ENCODE assay signal across 22 mouse cellular contexts in the genomic region with DNA sequence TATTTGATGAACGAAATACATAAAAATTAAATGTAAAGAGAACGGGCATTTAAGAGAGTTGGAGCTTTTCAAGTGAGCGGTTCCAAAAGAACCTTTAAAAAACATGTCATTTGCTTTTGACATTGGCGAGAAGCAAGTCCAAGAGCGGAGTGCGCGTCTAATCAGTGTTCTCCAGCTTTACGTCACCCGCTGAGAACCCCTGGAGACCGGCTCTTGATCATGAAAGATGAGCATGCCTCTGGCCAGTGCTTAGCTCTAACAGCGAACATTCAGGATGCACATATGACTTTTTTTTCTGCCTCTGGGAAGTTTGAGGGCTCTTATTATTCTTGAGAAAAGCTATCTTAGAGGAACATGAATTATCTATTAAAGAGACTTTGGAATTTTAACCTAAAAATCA.
DNase-seq lines count a peak whose midpoint lies in the region; ATAC-seq and TF ChIP-seq lines count a peak whose summit lies in the region.
"Had no signal": no experiment of that assay in that cellular context is flagged by ENCODE, and none has a peak within 500 bp of the region (broad histone marks: within the 10 kb centered on the region; RNA-seq: fewer than 3 reads in every experiment).

No protein-coding gene starts in this region.

- H3K9ac ChIP-seq in forebrain, embryonic 14.5 days (ENCODE audit: low read length): no peak overlapping the region
- H3K9ac ChIP-seq in forebrain, postnatal 0 days: no peak overlapping the region
- H3K9ac ChIP-seq in neural tube, embryonic 11.5 days (ENCODE audit: low read length): no peak overlapping the region
- no peak overlapping the region for H3K9ac ChIP-seq in neural tube, embryonic 15.5 days (replicated peaks)
- H3K9ac ChIP-seq in hindbrain, embryonic 16.5 days (ENCODE audit: low read depth, low read length): no peak overlapping the region
- H3K9ac ChIP-seq: heart, embryonic 15.5 days; intestine, embryonic 15.5 days; limb, embryonic 12.5 days; liver, postnatal 0 days had no signal

- no peaks in the 10 kb centered on the region for H3K4me1 ChIP-seq in forebrain, embryonic 14.5 days (ENCODE audit: control insufficient read depth, insufficient read depth, low read length)
- no peaks in the 10 kb centered on the region for H3K4me1 ChIP-seq in forebrain, postnatal 0 days (ENCODE audit: insufficient read depth)
- H3K4me1 ChIP-seq in neural tube, embryonic 11.5 days (ENCODE audit: control insufficient read depth, insufficient read depth, low read length): no peaks in the 10 kb centered on the region
- H3K4me1 ChIP-seq in neural tube, embryonic 15.5 days: no peaks in the 10 kb centered on the region
- no peaks in the 10 kb centered on the region; the same call in 1 of the 2 replicates for H3K4me1 ChIP-seq in hindbrain, embryonic 16.5 days (ENCODE audit: control insufficient read depth, insufficient read depth, low read depth, low read length)
- H3K4me1 ChIP-seq in limb, embryonic 10.5 days: no peaks in the 10 kb centered on the region
- H3K4me1 ChIP-seq: forebrain, embryonic 10.5 days; heart, embryonic 15.5 days; intestine, embryonic 15.5 days; limb, embryonic 12.5 days had no signal

- H3K4me3 ChIP-seq in forebrain, embryonic 14.5 days (ENCODE audit: low read depth, low read length): no peak overlapping the region
- no peak overlapping the region for H3K4me3 ChIP-seq in forebrain, postnatal 0 days (ENCODE audit: low read depth, low read length)
- H3K4me3 ChIP-seq in neural tube, embryonic 11.5 days (ENCODE audit: low read depth, low read length): no peak overlapping the region
- H3K4me3 ChIP-seq in neural tube, embryonic 15.5 days (replicated peaks): no peak overlapping the region
- no peak overlapping the region for H3K4me3 ChIP-seq in hindbrain, embryonic 16.5 days (ENCODE audit: low read length)
- H3K4me3 ChIP-seq in limb, embryonic 10.5 days: no peak overlapping the region
- H3K4me3 ChIP-seq: forebrain, embryonic 10.5 days; gastrocnemius, adult 2 months; heart, embryonic 15.5 days; intestine, embryonic 15.5 days; limb, embryonic 12.5 days had no signal

- H3K36me3 ChIP-seq in forebrain, embryonic 14.5 days (ENCODE audit: control insufficient read depth, insufficient read depth, low read length): no peaks in the 10 kb centered on the region
- H3K36me3 ChIP-seq in forebrain, postnatal 0 days (ENCODE audit: insufficient read depth): no peaks in the 10 kb centered on the region
- H3K36me3 ChIP-seq in neural tube, embryonic 11.5 days (ENCODE audit: control insufficient read depth, insufficient read depth, low read length): no peaks in the 10 kb centered on the region
- H3K36me3 ChIP-seq in neural tube, embryonic 15.5 days: no peaks in the 10 kb centered on the region
- H3K36me3 ChIP-seq in hindbrain, embryonic 16.5 days (ENCODE audit: control insufficient read depth, insufficient read depth, low read length): no peaks in the 10 kb centered on the region
- H3K36me3 ChIP-seq in limb, embryonic 10.5 days: no peaks in the 10 kb centered on the region
- H3K36me3 ChIP-seq: forebrain, embryonic 10.5 days; heart, embryonic 15.5 days; intestine, embryonic 15.5 days; limb, embryonic 12.5 days had no signal

- H3K9me3 ChIP-seq in forebrain, embryonic 14.5 days (replicated peaks; ENCODE audit: control insufficient read depth, low read length): no peaks in the 10 kb centered on the region
- H3K9me3 ChIP-seq in forebrain, postnatal 0 days (ENCODE audit: low read length): no peaks in the 10 kb centered on the region
- H3K9me3 ChIP-seq in neural tube, embryonic 11.5 days (ENCODE audit: control insufficient read depth, low read length): no peaks in the 10 kb centered on the region
- H3K9me3 ChIP-seq in neural tube, embryonic 15.5 days (replicated peaks): no peaks in the 10 kb centered on the region
- no peaks in the 10 kb centered on the region for H3K9me3 ChIP-seq in hindbrain, embryonic 16.5 days (ENCODE audit: control insufficient read depth, low read length)
- H3K9me3 ChIP-seq in limb, embryonic 10.5 days (replicated peaks): no peaks in the 10 kb centered on the region
- H3K9me3 ChIP-seq: forebrain, embryonic 10.5 days; heart, embryonic 15.5 days; intestine, embryonic 15.5 days; limb, embryonic 12.5 days had no signal

- DNase-seq in forebrain, embryonic 14.5 days (ENCODE audit: low spot score): peak; percentile 29
- DNase-seq in forebrain, postnatal 0 days: no peak
- DNase-seq in neural tube, embryonic 11.5 days (ENCODE audit: low spot score): peak; percentile 28
- no peak for DNase-seq in limb, embryonic 10.5 days (ENCODE audit: low spot score)
- DNase-seq in thymus, postnatal 4 days: no peak
- DNase-seq: adrenal gland, postnatal 25 days; cerebellum, adult 11 months; gastrocnemius, adult 2 months; heart, postnatal 4 days; kidney, adult 8-10 months; kidney, postnatal 10 days; liver, postnatal 0 days; thymus, adult 2 months had no signal

- H3K27me3 ChIP-seq in forebrain, embryonic 14.5 days (replicated peaks; ENCODE audit: control insufficient read depth, insufficient read depth, low read length): no peaks in the 10 kb centered on the region
- H3K27me3 ChIP-seq in forebrain, postnatal 0 days (ENCODE audit: insufficient read depth, low read length): no peaks in the 10 kb centered on the region; the same call in 1 of the 2 replicates
- H3K27me3 ChIP-seq in neural tube, embryonic 11.5 days (ENCODE audit: control insufficient read depth, insufficient read depth, low read length): no peaks in the 10 kb centered on the region
- H3K27me3 ChIP-seq in neural tube, embryonic 15.5 days (replicated peaks): no peaks in the 10 kb centered on the region
- H3K27me3 ChIP-seq in hindbrain, embryonic 16.5 days (replicated peaks; ENCODE audit: control insufficient read depth, insufficient read depth, low read length): no peaks in the 10 kb centered on the region
- H3K27me3 ChIP-seq in limb, embryonic 10.5 days (ENCODE audit: low read depth, poor library complexity, severe bottlenecking): no peaks in the 10 kb centered on the region
- H3K27me3 ChIP-seq: heart, embryonic 15.5 days; intestine, embryonic 15.5 days; limb, embryonic 12.5 days had no signal

- H3K27ac ChIP-seq in forebrain, embryonic 14.5 days (ENCODE audit: low read depth, low read length): no peak overlapping the region
- no peak overlapping the region for H3K27ac ChIP-seq in forebrain, postnatal 0 days (ENCODE audit: low read depth, low read length)
- H3K27ac ChIP-seq in neural tube, embryonic 11.5 days (ENCODE audit: low read depth, low read length): no peak overlapping the region
- H3K27ac ChIP-seq in neural tube, embryonic 15.5 days (replicated peaks): no peak overlapping the region
- no peak overlapping the region for H3K27ac ChIP-seq in hindbrain, embryonic 16.5 days (ENCODE audit: low read depth, low read length)
- H3K27ac ChIP-seq in limb, embryonic 10.5 days: no peak overlapping the region
- H3K27ac ChIP-seq: forebrain, embryonic 10.5 days; gastrocnemius, adult 2 months; heart, embryonic 15.5 days; intestine, embryonic 15.5 days; limb, embryonic 12.5 days; stomach, postnatal 0 days had no signal

- ATAC-seq in forebrain, embryonic 14.5 days: peak; percentile 50; the same call in 1 of the 2 replicates
- ATAC-seq in forebrain, postnatal 0 days: no peak
- no peak for ATAC-seq in neural tube, embryonic 11.5 days (ENCODE audit: insufficient read depth, low FRiP score, low TSS enrichment)
- no peak for ATAC-seq in neural tube, embryonic 15.5 days (ENCODE audit: low FRiP score)
- ATAC-seq in hindbrain, embryonic 16.5 days: no peak
- ATAC-seq: intestine, embryonic 15.5 days; liver, postnatal 0 days; lung, postnatal 0 days had no signal

- no peak overlapping the region for H3K4me2 ChIP-seq in forebrain, embryonic 14.5 days (ENCODE audit: low read length)
- H3K4me2 ChIP-seq in forebrain, postnatal 0 days (ENCODE audit: low read depth): no peak overlapping the region
- H3K4me2 ChIP-seq in neural tube, embryonic 11.5 days (ENCODE audit: low read depth): no peak overlapping the region
- no peak overlapping the region for H3K4me2 ChIP-seq in neural tube, embryonic 15.5 days
- H3K4me2 ChIP-seq in hindbrain, embryonic 16.5 days (ENCODE audit: low read length): peak overlapping the region; percentile 32; the same call in 1 of the 2 replicates
- H3K4me2 ChIP-seq: heart, embryonic 15.5 days; intestine, embryonic 15.5 days; limb, embryonic 12.5 days; liver, embryonic 11.5 days had no signal

- no peak for TF ChIP-seq CTCF in forebrain, postnatal 0 days (IDR thresholded peaks at IDR 0.05; ENCODE audit: low read depth)

- WGBS in forebrain, embryonic 14.5 days: 87% methylated on average over 11 of the region's 11 CpGs
- 69% methylated on average over 11 of the region's 11 CpGs for WGBS in forebrain, postnatal 0 days
- 71% methylated on average over 11 of the region's 11 CpGs for WGBS in neural tube, embryonic 11.5 days
- WGBS in neural tube, embryonic 15.5 days: 56% methylated on average over 11 of the region's 11 CpGs
- WGBS in hindbrain, embryonic 16.5 days: 40% methylated on average over 11 of the region's 11 CpGs
- 94% methylated on average over 11 of the region's 11 CpGs for WGBS in limb, embryonic 10.5 days

Comparison
In these comparisons a context has a peak if more than half of its experiments do, and no peak if none do; other contexts are left out.
1. DNase-seq: peak in forebrain, embryonic 14.5 days (single experiment) and neural tube, embryonic 11.5 days (single experiment); none in forebrain, postnatal 0 days (single experiment), limb, embryonic 10.5 days (single experiment) and thymus, postnatal 4 days (single experiment).